Mouse (Mus musculus) small intestine, adult 2 months (tissue): Measurements from ENCODE around the gene Lgsn.

Experiments
- CTCF ChIP-seq: fragments of 200-500 bp; IDR thresholded peaks from 2 replicates; pipeline ENCODE4 v1.5.1; 2012; ENCODE audit warnings: low read depth, mild to moderate bottlenecking, control low read depth, inconsistent platforms, low read length, moderate library complexity, mixed read lengths; ENCODE audit not compliant: insufficient replicate concordance, insufficient read length; ENCODE audit errors: extremely low read depth
- POLR2A ChIP-seq: fragments of 200-500 bp; IDR thresholded peaks from 2 replicates; pipeline ENCODE4 v1.6.1; 2012; ENCODE audit warnings: low read depth, mild to moderate bottlenecking, control low read depth, inconsistent platforms, low read length, moderate library complexity

DNA sequence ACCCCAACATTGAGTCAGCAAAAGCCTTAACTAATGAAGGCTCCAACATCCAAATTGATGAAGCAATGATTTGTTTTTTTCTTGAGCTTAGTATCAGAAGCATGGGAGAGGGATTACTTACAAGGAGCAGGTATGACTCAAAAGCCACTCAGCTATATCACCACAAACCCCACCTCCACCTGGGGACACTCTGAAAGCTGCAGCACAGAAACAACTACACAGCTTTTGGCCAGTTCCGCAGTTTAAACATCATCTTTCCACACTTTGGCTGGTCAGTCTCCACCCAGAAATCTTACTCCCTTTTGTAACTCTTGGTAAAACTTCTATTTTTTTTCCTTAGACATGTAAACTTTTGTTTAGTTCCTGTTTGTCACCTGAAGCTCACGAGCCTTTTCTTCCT lies 32.6 kb upstream of the Lgsn start:
- TF ChIP-seq CTCF (no peak), POLR2A (no peak)
